Mouse (Mus musculus): Measurements from ENCODE around the gene Dhx37. TPM values are rescaled to one million over a fixed set of nuclear protein-coding genes. Genes with fewer than 3 reads are reported as not detected.

The Dhx37 gene
- polyA plus RNA-seq, 1 experiment from 2014 or later, result 10.2 TPM

DNA sequence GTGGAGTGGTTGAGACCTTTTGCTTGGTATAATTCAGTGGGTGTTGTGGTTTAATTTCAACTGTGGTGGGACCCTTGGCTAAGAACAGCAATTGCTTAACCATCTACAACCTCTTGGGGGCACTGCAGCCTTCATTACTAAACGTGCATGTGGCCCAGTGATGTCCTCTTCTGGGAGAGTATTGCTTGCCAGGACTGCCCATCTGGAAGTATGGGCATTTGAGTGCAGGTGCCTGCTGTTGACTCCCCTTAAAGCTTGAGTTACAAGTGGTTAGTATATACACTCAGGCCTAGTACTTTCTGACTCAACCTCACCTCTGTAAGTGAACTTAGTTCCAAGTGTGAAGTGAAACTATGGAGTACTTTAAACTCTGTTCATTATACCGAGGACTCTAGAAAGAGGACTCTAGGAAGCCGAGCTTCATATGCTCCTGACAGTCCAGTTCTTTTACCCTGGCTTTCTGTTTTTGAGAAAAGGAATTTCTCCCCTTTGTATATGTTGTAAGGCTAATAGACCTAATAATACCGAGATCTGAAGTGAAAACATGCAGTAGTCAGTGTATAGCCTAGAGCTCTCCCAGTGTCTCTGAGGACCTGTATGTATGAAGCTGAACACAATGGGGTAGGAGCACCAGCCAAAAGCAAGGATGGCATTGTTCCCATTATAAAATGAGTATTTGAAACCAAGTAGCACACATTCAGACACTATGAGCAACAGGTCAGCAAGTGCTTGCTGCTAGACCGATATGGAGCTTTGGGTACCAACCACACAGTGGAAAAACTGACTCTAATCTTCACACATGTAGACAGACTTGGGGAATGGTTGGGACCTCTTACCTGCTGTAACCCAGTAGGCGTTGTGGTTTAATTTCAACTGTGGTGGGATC is 51.0 kb downstream of the Dhx37 start:
- Histone ChIP-seq H3K4me1 (ENCODE audit: control insufficient read depth, insufficient read depth, low read depth, low read length) (peaks cover 12% of the 10 kb centered on the region), H3K4me3 (ENCODE audit: low read length) (no peak overlapping the region), H3K36me3 (ENCODE audit: control insufficient read depth, insufficient read depth, low read length) (peaks cover 14% of the 10 kb centered on the region), H3K27ac (ENCODE audit: low read depth, low read length) (no peak overlapping the region), H3K4me2 (ENCODE audit: low read length) (no peak overlapping the region), H3K27me3 (replicated peaks; ENCODE audit: control insufficient read depth, insufficient read depth, low read length) (no peaks in the 10 kb centered on the region), H3K9ac (ENCODE audit: low read depth, low read length) (no peak overlapping the region), H3K9me3 (ENCODE audit: control insufficient read depth, low read length) (no peaks in the 10 kb centered on the region)
- WGBS, result 47% methylated on average over 6 of the region's 6 CpGs
- peak; percentile 61 for ATAC-seq

DNA sequence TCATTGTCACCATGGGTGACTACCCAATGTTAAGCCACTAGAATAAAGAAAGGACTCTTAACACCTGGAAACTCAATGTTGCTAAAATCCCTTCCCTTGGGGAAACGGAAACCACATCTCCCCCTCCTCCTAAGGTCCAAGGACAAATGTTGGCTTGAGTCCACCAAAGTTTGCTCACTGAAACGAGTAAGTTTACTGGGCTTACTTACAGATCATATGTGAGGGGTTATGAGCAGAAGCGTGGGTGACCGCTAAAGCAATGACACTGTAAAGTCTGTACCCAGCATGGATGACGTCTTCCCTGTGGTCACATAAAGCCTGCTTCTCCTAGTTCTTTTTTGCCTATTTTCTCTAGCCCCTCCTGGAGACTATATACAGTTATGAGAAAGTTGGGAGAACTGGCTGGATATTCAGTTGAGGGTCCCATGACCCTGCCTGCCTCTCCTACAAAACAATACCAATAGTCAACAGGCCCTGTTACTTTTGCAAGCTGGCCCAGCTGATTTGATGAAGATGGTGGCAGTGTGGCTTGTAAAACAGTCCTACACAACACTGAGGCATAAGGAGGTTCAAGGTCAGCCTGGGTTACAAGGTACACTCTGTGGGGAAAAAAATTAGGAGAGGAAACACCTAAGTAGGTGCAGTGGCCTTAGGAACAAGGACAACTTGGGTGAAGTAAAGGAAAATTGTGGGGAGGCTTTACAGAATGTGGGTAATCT is 51.8 kb downstream of the Dhx37 start:
- peaks cover 12% of the 10 kb centered on the region for H3K4me1 ChIP-seq (ENCODE audit: control insufficient read depth, insufficient read depth, low read depth, low read length)
- peaks cover 14% of the 10 kb centered on the region for H3K36me3 ChIP-seq (ENCODE audit: control insufficient read depth, insufficient read depth, low read length)
- no peak overlapping the region for H3K4me2 ChIP-seq (ENCODE audit: low read length)
- WGBS, result 81% methylated on average over 5 of the region's 5 CpGs
- H3K27me3 ChIP-seq (replicated peaks; ENCODE audit: control insufficient read depth, insufficient read depth, low read length), result no peaks in the 10 kb centered on the region
- no peaks in the 10 kb centered on the region for H3K9me3 ChIP-seq (ENCODE audit: control insufficient read depth, low read length)
- no peak overlapping the region for H3K4me3 ChIP-seq (ENCODE audit: low read length)
- no peak overlapping the region for H3K27ac ChIP-seq (ENCODE audit: low read depth, low read length)
- peak; percentile 52 for ATAC-seq
- no peak overlapping the region for H3K9ac ChIP-seq (ENCODE audit: low read depth, low read length)

DNA sequence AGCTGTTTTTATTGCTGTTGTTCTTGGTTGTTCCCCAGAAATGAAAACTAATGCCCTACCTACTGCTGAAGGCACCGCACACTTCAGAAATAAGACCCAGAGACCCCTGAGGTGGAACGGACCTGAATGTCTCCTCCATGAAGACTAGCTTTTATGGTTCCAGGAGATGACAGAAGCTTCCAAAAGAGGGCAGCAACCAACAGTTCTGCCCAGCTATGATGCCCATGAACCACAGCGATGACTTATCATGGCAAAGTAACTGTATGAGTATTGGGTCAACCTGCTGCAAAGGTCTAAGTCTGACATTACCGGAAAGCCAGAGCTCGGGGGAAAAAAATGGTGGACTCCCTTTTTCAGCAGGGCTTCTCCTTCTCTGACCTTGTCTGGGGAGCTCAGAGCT is 55.0 kb downstream of the Dhx37 start:
- Histone ChIP-seq H3K36me3 (ENCODE audit: control insufficient read depth, insufficient read depth, low read length) (no peaks in the 10 kb centered on the region), H3K4me3 (ENCODE audit: low read length) (no peak overlapping the region), H3K27ac (ENCODE audit: low read depth, low read length) (no peak overlapping the region), H3K4me1 (ENCODE audit: control insufficient read depth, insufficient read depth, low read depth, low read length) (no peaks in the 10 kb centered on the region), H3K9me3 (ENCODE audit: control insufficient read depth, low read length) (no peaks in the 10 kb centered on the region), H3K27me3 (replicated peaks; ENCODE audit: control insufficient read depth, insufficient read depth, low read length) (no peaks in the 10 kb centered on the region), H3K4me2 (ENCODE audit: low read length) (no peak overlapping the region), H3K9ac (ENCODE audit: low read depth, low read length) (no peak overlapping the region)
- WGBS, result 84% methylated on average over 5 of the region's 5 CpGs
- ATAC-seq, result no peak

DNA sequence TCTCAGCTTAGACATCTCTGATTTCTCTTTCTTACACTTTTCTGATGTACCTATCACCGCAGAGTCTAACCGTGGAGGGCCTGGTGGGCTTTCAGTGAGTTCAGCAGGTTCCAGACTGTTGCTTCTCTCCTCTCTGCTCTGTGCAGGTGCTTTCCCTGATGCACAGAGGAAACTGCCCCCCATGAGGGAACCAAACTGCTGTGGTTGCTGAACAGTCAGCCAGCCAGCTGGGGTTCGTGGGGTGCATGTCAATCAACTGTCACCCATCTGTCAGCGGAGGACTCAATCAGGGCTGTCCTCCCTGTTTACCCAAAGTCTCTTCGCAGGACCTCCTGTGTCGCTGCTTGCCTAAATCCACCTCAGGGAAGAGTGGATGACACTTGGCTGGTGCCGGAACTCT is 56.7 kb downstream of the Dhx37 start:
- Histone ChIP-seq H3K4me2 (ENCODE audit: low read length) (no peak overlapping the region), H3K27ac (ENCODE audit: low read depth, low read length) (no peak overlapping the region), H3K36me3 (ENCODE audit: control insufficient read depth, insufficient read depth, low read length) (no peaks in the 10 kb centered on the region), H3K27me3 (replicated peaks; ENCODE audit: control insufficient read depth, insufficient read depth, low read length) (no peaks in the 10 kb centered on the region), H3K4me3 (ENCODE audit: low read length) (no peak overlapping the region), H3K4me1 (ENCODE audit: control insufficient read depth, insufficient read depth, low read depth, low read length) (no peaks in the 10 kb centered on the region), H3K9ac (ENCODE audit: low read depth, low read length) (no peak overlapping the region), H3K9me3 (ENCODE audit: control insufficient read depth, low read length) (no peaks in the 10 kb centered on the region)
- no peak for ATAC-seq
- 63% methylated on average over 7 of the region's 7 CpGs for WGBS

DNA sequence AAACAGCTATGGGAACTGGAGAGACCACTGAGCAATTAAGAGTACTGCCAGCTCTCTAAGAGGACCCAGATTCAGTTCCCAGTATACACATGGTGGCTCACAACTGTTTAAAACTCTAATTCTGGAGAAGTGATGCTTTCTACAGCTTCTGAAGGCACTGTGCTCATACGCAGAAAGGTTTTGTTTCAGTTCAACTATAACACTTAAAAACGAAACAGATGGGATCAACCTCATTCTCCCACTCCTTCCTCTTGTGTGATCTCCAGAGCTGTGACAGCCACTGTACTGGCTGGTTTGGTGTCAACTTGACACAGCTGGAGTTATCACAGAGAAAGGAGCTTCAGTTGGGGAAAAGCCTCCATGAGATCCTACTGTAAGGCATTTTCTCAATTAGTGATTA is 58.0 kb downstream of the Dhx37 start:
- Histone ChIP-seq H3K27ac (ENCODE audit: low read depth, low read length) (no peak overlapping the region), H3K4me2 (ENCODE audit: low read length) (no peak overlapping the region), H3K9ac (ENCODE audit: low read depth, low read length) (no peak overlapping the region), H3K9me3 (ENCODE audit: control insufficient read depth, low read length) (no peaks in the 10 kb centered on the region), H3K27me3 (replicated peaks; ENCODE audit: control insufficient read depth, insufficient read depth, low read length) (no peaks in the 10 kb centered on the region), H3K36me3 (ENCODE audit: control insufficient read depth, insufficient read depth, low read length) (no peaks in the 10 kb centered on the region), H3K4me1 (ENCODE audit: control insufficient read depth, insufficient read depth, low read depth, low read length) (no peaks in the 10 kb centered on the region), H3K4me3 (ENCODE audit: low read length) (no peak overlapping the region)
- WGBS, result 89% methylated on average over 2 of the region's 2 CpGs
- ATAC-seq, result no peak

DNA sequence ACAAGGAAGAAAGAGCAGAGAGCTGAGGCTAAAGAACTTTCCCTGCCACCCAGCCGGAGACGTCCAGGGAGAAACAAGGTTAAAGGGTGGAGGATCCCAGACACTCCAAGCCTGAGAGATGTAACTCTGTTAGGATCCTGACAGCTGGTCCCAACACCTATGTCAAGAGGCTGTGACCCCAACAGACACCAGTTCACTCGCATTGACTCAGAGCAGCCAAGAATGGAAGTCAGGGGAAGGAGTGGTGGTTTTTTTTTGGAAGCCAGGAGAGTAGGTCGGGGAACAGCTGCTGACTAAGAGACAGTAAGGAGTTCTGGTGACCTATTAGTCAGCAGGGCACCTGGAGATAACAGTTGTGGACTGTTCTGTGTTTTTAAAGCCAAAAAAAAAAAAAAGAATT is 61.9 kb downstream of the Dhx37 start:
- Histone ChIP-seq H3K36me3 (ENCODE audit: control insufficient read depth, insufficient read depth, low read length) (no peaks in the 10 kb centered on the region), H3K27ac (ENCODE audit: low read depth, low read length) (no peak overlapping the region), H3K4me1 (ENCODE audit: control insufficient read depth, insufficient read depth, low read depth, low read length) (no peaks in the 10 kb centered on the region), H3K4me3 (ENCODE audit: low read length) (no peak overlapping the region), H3K9ac (ENCODE audit: low read depth, low read length) (no peak overlapping the region), H3K27me3 (replicated peaks; ENCODE audit: control insufficient read depth, insufficient read depth, low read length) (no peaks in the 10 kb centered on the region), H3K4me2 (ENCODE audit: low read length) (no peak overlapping the region), H3K9me3 (ENCODE audit: control insufficient read depth, low read length) (no peaks in the 10 kb centered on the region)
- WGBS, result 85% methylated on average over 4 of the region's 4 CpGs
- no peak for ATAC-seq

DNA sequence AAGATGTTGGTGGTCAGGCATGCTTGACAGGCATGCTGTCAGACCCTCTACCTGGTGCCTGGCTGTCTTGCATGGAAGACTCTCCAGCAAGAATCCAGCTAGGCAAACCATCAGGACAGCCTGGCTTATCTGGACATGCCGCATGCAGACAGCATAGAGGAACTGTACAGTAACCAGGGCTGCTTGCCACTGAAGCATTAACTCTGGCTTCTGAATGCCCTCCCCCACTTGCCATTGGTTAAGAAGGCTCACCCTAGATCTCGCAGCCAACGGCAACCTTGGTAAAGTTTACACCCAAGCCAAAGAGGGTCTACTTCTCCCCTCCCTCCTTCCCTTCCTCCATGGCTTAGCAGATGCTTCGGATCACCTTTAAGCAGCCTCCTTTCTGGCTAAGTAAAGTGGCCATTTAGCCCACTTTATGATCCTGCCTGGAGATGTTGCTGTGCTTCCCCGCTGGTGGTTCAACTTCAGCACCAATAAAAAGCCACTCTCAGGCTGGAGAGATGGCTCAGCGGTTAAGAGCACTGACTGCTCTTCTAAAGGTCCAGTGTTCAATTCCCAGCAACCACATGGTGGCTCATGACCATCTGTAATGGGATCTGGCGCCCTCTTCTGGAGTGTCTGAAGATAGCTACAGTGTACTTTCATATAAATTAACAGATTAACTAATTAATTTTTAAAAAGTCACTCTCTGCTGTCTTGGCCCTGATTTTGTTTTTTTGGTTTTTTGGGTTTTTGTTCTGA is 62.8 kb downstream of the Dhx37 start:
- Histone ChIP-seq H3K4me1 (ENCODE audit: control insufficient read depth, insufficient read depth, low read depth, low read length) (no peaks in the 10 kb centered on the region), H3K36me3 (ENCODE audit: control insufficient read depth, insufficient read depth, low read length) (no peaks in the 10 kb centered on the region), H3K27me3 (replicated peaks; ENCODE audit: control insufficient read depth, insufficient read depth, low read length) (no peaks in the 10 kb centered on the region), H3K4me3 (ENCODE audit: low read length) (no peak overlapping the region), H3K4me2 (ENCODE audit: low read length) (no peak overlapping the region), H3K9me3 (ENCODE audit: control insufficient read depth, low read length) (no peaks in the 10 kb centered on the region), H3K9ac (ENCODE audit: low read depth, low read length) (no peak overlapping the region), H3K27ac (ENCODE audit: low read depth, low read length) (no peak overlapping the region)
- 78% methylated on average over 7 of the region's 7 CpGs for WGBS
- ATAC-seq, result no peak

DNA sequence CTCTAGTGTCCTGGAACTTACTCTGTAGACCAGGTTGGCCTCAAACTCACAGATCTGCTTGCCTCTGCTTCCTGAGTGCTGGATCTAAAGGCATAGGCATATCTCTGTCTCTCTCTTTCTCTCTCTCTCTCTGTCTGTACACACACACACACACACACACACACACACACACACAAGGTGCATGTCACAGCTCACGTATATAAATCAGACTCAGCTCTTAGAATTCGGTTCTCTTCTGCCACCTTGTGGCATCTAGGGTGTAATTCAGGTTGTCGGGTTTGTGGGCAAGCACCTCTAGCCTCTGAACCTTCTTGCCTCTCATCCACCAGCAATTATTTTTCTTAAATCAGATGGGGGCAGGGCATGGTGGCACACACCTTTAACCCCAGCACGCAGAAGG is 65.4 kb downstream of the Dhx37 start:
- Histone ChIP-seq H3K4me2 (ENCODE audit: low read length) (no peak overlapping the region), H3K27ac (ENCODE audit: low read depth, low read length) (no peak overlapping the region)
- ATAC-seq, result peak; percentile 45; the same call in 1 of the 2 replicates

DNA sequence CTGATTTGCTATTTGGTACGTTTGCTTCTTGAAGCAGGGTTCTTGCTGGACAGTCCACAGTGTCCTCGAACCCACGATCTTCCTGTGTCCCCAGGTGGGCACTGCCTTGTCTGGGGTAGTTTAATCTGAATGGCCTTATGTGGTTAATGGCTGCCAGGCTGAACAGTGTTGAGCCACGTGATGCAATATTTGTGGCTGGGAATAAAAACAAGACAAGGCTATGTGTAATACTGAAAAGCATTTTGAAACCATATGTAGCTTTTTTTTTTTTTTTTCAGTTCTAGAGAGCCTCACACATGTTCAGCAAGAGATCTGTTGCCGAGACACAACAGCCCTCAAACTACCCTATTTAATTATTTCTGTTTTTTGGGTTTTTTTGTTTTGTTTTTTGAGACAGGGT is 65.8 kb downstream of the Dhx37 start:
- H3K4me2 ChIP-seq (ENCODE audit: low read length), result no peak overlapping the region
- ATAC-seq, result no peak
- H3K4me1 ChIP-seq (ENCODE audit: control insufficient read depth, insufficient read depth, low read depth, low read length), result no peaks in the 10 kb centered on the region
- 75% methylated on average over 5 of the region's 5 CpGs for WGBS
- no peaks in the 10 kb centered on the region for H3K9me3 ChIP-seq (ENCODE audit: control insufficient read depth, low read length)
- no peaks in the 10 kb centered on the region for H3K27me3 ChIP-seq (replicated peaks; ENCODE audit: control insufficient read depth, insufficient read depth, low read length)
- no peaks in the 10 kb centered on the region for H3K36me3 ChIP-seq (ENCODE audit: control insufficient read depth, insufficient read depth, low read length)
- H3K4me3 ChIP-seq (ENCODE audit: low read length), result no peak overlapping the region
- H3K9ac ChIP-seq (ENCODE audit: low read depth, low read length), result no peak overlapping the region
- H3K27ac ChIP-seq (ENCODE audit: low read depth, low read length), result no peak overlapping the region

More for the DNA sequence above, 65.4 kb downstream of the Dhx37 start:
- Histone ChIP-seq H3K36me3 (ENCODE audit: control insufficient read depth, insufficient read depth, low read length) (no peaks in the 10 kb centered on the region), H3K9ac (ENCODE audit: low read depth, low read length) (no peak overlapping the region), H3K27me3 (replicated peaks; ENCODE audit: control insufficient read depth, insufficient read depth, low read length) (no peaks in the 10 kb centered on the region), H3K4me3 (ENCODE audit: low read length) (no peak overlapping the region), H3K9me3 (ENCODE audit: control insufficient read depth, low read length) (no peaks in the 10 kb centered on the region), H3K4me1 (ENCODE audit: control insufficient read depth, insufficient read depth, low read depth, low read length) (no peaks in the 10 kb centered on the region)
- WGBS, result 0% methylated on average over 4 of the region's 4 CpGs
